Mouse (Mus musculus): ENCODE data around the gene Cd79a. TPM values are rescaled to one million over a fixed set of nuclear protein-coding genes. Genes with fewer than 3 reads are reported as not detected.

The Cd79a gene
- polyA plus RNA-seq, 1 experiment from 2014 or later = 0.89 TPM

GRCm38 (mm10) chr7:24943641-24944040 lies 46.5 kb downstream of the Cd79a start:
- no peak for ATAC-seq (ENCODE audit: insufficient number of reproducible peaks, insufficient read depth, low FRiP score, low TSS enrichment, low read depth)
- H3K4me3 ChIP-seq = peak overlapping the region; percentile 45; the same call in 1 of the 2 replicates

GRCm38 (mm10) chr7:24944257-24944950 lies 47.2 kb downstream of the Cd79a start, which contains the start of gene Gm4881:
Gene Gm4881 (minus strand): TSS chr7:24944494.
- H3K9ac ChIP-seq = peak within 1 kb of the TSS; percentile 61

More at GRCm38 (mm10) chr7:24943641-24944040, 46.5 kb downstream of the Cd79a start:
- 5% methylated on average over 6 of the region's 6 CpGs for WGBS
- no peaks in the 10 kb centered on the region for H3K36me3 ChIP-seq
- H3K4me1 ChIP-seq = peaks cover 9% of the 10 kb centered on the region
- no peaks in the 10 kb centered on the region for H3K9me3 ChIP-seq
- H3K4me2 ChIP-seq = peak overlapping the region; percentile 76; the same call in 1 of the 2 replicates
- H3K27ac ChIP-seq = no peak overlapping the region
- peaks cover 100% of the 10 kb centered on the region for H3K27me3 ChIP-seq
- no peak overlapping the region for H3K9ac ChIP-seq

GRCm38 (mm10) chr7:24947316-24948048 lies 50.3 kb downstream of the Cd79a start:
- H3K27me3 ChIP-seq = peaks cover 100% of the 10 kb centered on the region
- H3K4me2 ChIP-seq = no peak overlapping the region
- 3% methylated on average over 7 of the region's 7 CpGs for whole genome bisulfite sequencing
- H3K27ac ChIP-seq = no peak overlapping the region
- ATAC-seq (ENCODE audit: insufficient number of reproducible peaks, insufficient read depth, low FRiP score, low TSS enrichment, low read depth) = no peak
- no peak overlapping the region for H3K4me3 ChIP-seq
- peaks cover 11% of the 10 kb centered on the region for H3K4me1 ChIP-seq
- H3K9me3 ChIP-seq = no peaks in the 10 kb centered on the region
- H3K9ac ChIP-seq = no peak overlapping the region
- H3K36me3 ChIP-seq = no peaks in the 10 kb centered on the region

More at GRCm38 (mm10) chr7:24944257-24944950, 47.2 kb downstream of the Cd79a start, which contains the start of gene Gm4881:
- peak within 1 kb of the TSS; percentile 76 for H3K4me2 ChIP-seq
- H3K4me1 ChIP-seq = peaks cover 11% of the 10 kb centered on the region
- H3K27ac ChIP-seq = no peak within 1 kb of the TSS
- ATAC-seq (ENCODE audit: insufficient number of reproducible peaks, insufficient read depth, low FRiP score, low TSS enrichment, low read depth) = no peak
- no peaks in the 10 kb centered on the region for H3K36me3 ChIP-seq
- WGBS = under 1% methylated on average over 68 of the region's 72 CpGs
- H3K27me3 ChIP-seq = peaks cover 100% of the 10 kb centered on the region
- no peaks in the 10 kb centered on the region for H3K9me3 ChIP-seq
- peak within 1 kb of the TSS; percentile 45 for H3K4me3 ChIP-seq

- no peaks in the 10 kb centered on the region for H3K9me3 ChIP-seq
- H3K4me1 ChIP-seq = peaks cover 8% of the 10 kb centered on the region; the same call in 1 of the 2 replicates
- no peak overlapping the region for H3K27ac ChIP-seq
- H3K27me3 ChIP-seq = peaks cover 100% of the 10 kb centered on the region
- no peak for ATAC-seq (ENCODE audit: insufficient number of reproducible peaks, insufficient read depth, low FRiP score, low TSS enrichment, low read depth)
- peak overlapping the region; percentile 36; the same call in 1 of the 2 replicates for H3K9ac ChIP-seq
- H3K36me3 ChIP-seq = no peaks in the 10 kb centered on the region
- WGBS = 2% methylated on average over 28 of the region's 29 CpGs
- H3K4me2 ChIP-seq = no peak overlapping the region
- no peak overlapping the region for H3K4me3 ChIP-seq
Observed at GRCm38 (mm10) chr7:24948774-24949173, 51.6 kb downstream of the Cd79a start.

- no peak for ATAC-seq (ENCODE audit: insufficient number of reproducible peaks, insufficient read depth, low FRiP score, low TSS enrichment, low read depth)
- Histone ChIP-seq H3K4me2 (no peak overlapping the region), H3K9me3 (no peaks in the 10 kb centered on the region), H3K27ac (no peak overlapping the region), H3K4me3 (no peak overlapping the region), H3K36me3 (no peaks in the 10 kb centered on the region), H3K9ac (no peak overlapping the region), H3K4me1 (peaks cover 10% of the 10 kb centered on the region; the same call in 1 of the 2 replicates), H3K27me3 (peaks cover 100% of the 10 kb centered on the region)
- WGBS = 0% methylated on average over 8 of the region's 8 CpGs
Observed at GRCm38 (mm10) chr7:24949958-24950623, 52.9 kb downstream of the Cd79a start.

Other genes with a start within 250 kb of the Cd79a start
- not detected in 2 replicates for gene Tex101, start 220.7 kb upstream of the Cd79a start, polyA plus RNA-seq (2015; fragmentation: Nextera tagmentation; extraction: Ambion mirVana)
- not detected in 2 replicates for gene BC049730, start 188.1 kb upstream of the Cd79a start, polyA plus RNA-seq (2015; fragmentation: Nextera tagmentation; extraction: Ambion mirVana)
- not detected in 2 replicates for gene Gm4763, start 170.5 kb upstream of the Cd79a start, polyA plus RNA-seq (2015; fragmentation: Nextera tagmentation; extraction: Ambion mirVana)
- gene Cd177, start 137.1 kb upstream of the Cd79a start, polyA plus RNA-seq (2015; fragmentation: Nextera tagmentation; extraction: Ambion mirVana) = 0.35 and 0.77 TPM in 2 replicates
- 0.56 and 0.74 TPM in 2 replicates for gene Ceacam10, start 120.2 kb upstream of the Cd79a start, polyA plus RNA-seq (2015; fragmentation: Nextera tagmentation; extraction: Ambion mirVana)
- 19.6 and 35.1 TPM in 2 replicates for gene Gm9844, start 35.2 kb upstream of the Cd79a start, polyA plus RNA-seq (2015; fragmentation: Nextera tagmentation; extraction: Ambion mirVana)
- not detected in 2 replicates for gene Lypd4, start 27.4 kb upstream of the Cd79a start, polyA plus RNA-seq (2015; fragmentation: Nextera tagmentation; extraction: Ambion mirVana)
- not detected in 2 replicates for gene Dmrtc2, start 27.3 kb upstream of the Cd79a start, polyA plus RNA-seq (2015; fragmentation: Nextera tagmentation; extraction: Ambion mirVana)
- 2,967 and 3,152 TPM in 2 replicates for gene Rps19, start 13.0 kb upstream of the Cd79a start, polyA plus RNA-seq (2015; fragmentation: Nextera tagmentation; extraction: Ambion mirVana)
- gene Arhgef1, start 5.5 kb downstream of the Cd79a start, polyA plus RNA-seq (2015; fragmentation: Nextera tagmentation; extraction: Ambion mirVana) = 115 and 122 TPM in 2 replicates
- gene Gm4881, start 47.1 kb downstream of the Cd79a start, polyA plus RNA-seq (2015; fragmentation: Nextera tagmentation; extraction: Ambion mirVana) = not detected in 2 replicates
- 141 and 163 TPM in 2 replicates for gene Rabac1, start 75.4 kb downstream of the Cd79a start, polyA plus RNA-seq (2015; fragmentation: Nextera tagmentation; extraction: Ambion mirVana)
- gene Atp1a3, start 108.6 kb downstream of the Cd79a start, polyA plus RNA-seq (2015; fragmentation: Nextera tagmentation; extraction: Ambion mirVana) = 2.0 and 2.3 TPM in 2 replicates
- gene Grik5, start 175.0 kb downstream of the Cd79a start, polyA plus RNA-seq (2015; fragmentation: Nextera tagmentation; extraction: Ambion mirVana) = 9.8 and 11.2 TPM in 2 replicates
- 33.7 and 36.3 TPM in 2 replicates for gene Zfp574, start 175.2 kb downstream of the Cd79a start, polyA plus RNA-seq (2015; fragmentation: Nextera tagmentation; extraction: Ambion mirVana)